Mouse (Mus musculus) mouse trophoblast stem cell (cell line): ENCODE measurements around the gene Spats1.
"Not testable (repeated sequence)": the region's sequence is repeated elsewhere in the genome, so short reads cannot be mapped to it uniquely, and the experiment has no call there.

Source experiments
- in situ Hi-C, 2 experiments: fragments of 300-500 bp; cut with MseI, MboI; formaldehyde crosslinking; loops; 2 replicates in 1 of 2; 3 replicates in 1 of 2; pipeline ENCODE4 v1.15.1; 2025

Gene Spats1

DNA sequence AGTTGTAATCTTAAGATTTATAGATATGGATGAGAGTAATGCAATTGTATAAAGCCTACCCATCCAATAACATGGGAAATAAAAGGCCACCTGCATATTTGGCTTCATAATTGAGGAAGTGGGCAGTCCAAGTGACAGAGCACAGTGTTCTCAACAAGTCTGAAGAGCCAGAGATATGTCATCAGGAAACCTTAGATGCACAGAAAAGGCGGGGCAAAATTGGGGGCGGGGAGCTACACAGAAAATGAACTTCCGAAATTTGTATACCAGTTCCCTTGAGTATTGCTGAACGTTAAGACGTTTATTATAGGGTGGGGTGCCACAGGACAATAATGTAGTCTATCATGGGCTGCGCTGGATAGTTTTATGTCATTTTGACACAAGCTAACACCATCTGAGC, 25.1 kb downstream of the Spats1 start:
- in situ Hi-C loops = no loop called here

DNA sequence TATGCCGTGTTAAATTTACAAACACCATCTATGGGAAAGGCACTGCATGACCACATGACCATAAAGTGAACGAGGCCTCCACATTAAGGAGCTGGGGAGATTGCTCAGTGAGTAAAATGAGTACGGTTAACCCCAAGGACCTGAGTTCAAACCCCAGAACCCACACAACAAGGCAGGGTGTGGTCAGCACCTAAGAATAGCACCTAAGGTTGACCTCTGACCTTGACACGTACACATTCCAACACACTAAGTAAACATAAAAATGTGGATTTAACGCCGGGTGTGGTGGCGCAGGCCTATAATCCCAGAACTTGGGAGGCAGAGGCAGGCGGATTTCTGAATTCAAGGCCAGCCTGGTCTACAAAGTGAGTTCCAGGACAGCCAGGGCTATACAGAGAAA, 25.6 kb downstream of the Spats1 start:
- in situ Hi-C loops = no loop called here

DNA sequence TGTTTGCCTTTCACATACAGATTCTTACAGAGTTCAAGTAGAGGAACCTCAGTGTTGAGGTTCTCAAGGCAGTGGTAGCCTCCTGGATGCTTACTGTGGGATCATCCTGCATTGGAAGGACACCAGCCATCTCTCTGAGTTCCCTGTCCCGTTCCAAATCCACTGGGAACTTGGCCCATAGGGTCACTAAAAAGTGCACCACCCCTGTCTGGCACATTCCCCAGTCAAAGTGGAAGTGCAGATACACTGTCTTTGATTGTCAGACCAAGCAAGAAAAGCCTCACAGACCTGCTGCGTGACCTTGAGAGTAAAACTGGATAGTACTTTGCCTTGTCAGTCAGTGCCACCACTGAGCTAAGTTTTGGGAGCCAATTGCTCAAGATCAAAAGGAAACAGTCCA, 28.2 kb downstream of the Spats1 start:
- in situ Hi-C loops = no loop called here

DNA sequence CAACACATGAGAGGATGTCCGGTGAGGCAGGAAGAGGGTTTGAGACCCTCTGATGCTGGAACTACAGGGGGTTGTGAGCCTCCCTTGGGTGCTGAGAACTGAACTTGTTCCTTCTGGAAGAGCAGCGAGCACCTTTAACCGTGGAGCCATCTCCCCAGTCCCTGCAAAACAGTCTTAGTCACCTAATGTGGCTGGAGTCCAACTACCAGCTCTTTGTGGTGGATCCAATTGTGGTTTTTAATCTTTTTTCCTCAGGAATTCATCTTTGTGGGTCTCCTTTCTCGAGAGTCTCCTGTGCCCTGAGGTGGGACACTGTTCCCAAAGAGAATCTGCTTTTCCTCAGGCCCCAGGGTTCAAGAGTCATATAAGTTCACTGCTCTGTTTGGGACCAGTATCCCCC, 29.3 kb downstream of the Spats1 start:
- in situ Hi-C loops = no loop called here

DNA sequence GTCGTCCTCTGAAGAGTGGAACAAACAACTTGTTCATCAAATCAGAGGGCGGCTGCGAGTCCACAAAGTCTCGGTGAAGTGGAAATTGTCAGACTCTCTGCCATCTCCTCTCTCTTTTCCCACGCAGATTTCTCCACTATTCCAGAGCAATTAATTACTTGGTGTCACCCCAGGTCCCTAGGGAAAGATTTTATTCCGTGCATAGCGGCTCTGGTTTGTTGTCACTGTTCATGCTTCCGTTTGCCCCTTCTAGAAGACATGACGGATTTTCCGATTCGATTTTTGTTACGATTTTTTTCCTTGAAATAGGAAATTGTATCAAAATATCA, 41.0 kb downstream of the Spats1 start:
- in situ Hi-C loops = no loop called here

DNA sequence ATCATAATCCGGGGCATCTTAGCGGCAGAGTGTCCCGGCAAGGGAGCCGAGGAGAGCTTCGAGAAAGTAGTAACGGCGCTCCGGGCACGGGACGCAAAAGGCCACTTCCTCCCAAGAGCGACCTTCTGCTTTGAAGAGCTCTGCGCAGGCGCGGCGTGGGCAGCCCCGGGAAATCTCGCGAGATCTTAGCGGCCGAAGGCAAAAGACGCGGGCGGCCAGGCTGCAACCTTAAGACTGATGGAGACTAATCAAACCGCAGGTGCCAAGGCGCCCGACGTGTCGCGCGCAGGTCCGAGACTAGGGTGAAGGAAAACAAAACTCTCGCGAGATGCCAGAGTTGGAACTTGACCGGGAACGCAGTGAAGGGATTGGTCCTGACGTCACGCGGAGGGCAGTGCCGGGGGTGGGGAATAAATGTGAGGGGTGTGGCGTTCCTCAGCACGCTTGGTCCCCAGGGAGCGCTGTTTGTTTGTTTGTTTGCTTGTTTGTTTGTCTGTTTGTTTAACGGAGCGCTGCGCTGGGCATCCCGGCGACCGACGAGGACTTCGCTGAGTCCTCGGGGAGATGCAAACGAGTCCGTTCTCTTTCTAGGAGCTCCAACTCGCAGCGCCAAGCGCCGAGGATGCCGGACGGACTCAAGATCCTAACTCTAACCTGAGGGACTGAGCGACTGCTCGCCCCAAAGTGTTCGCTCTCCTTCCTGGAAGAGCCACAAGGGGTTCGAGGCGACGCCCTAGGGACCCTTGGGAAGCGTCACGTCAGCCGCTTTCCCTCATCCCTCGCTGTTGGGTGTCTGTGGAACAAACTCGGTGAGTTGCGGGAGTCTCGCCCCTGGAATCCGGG, 41.6 kb downstream of the Spats1 start, which contains the start of gene Cdc5l:
TSS of gene Cdc5l (minus strand) at position 319 of the 843 bp plus-strand sequence.
- in situ Hi-C loops = no loop called here

DNA sequence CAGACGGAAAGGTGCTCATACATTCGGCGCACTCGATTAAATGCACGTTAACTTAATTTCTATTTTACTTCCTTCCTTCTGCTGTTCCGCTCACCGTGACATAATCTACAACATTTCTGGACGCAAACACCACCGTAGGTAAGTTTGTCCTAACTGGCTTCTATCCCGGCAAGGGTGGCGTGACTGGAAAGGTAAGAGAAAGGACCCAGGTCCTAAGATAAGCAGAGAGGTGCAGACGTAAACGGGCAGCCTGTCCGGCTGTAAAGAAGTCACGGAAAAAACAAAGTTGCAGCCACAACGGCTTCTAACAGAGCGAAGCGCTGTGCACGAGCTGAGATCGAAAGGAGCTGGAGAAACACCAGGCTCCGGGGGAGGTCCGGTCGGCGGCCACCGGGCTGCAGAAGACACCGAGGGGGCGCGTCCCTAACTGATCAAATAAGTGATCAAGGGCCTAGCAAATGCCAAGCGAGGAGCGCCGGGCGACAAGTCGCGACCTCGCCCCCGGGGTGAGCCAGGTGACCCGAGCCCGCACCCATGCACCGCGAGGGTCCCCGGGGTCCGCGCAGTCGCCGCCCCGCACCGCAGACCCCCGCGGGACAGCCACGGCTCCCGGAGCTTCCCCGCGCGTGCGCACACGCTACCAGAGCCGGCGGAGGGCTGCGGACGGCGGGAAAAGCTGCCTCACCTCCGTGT, 42.4 kb downstream of the Spats1 start:
- in situ Hi-C loops = no loop called here

DNA sequence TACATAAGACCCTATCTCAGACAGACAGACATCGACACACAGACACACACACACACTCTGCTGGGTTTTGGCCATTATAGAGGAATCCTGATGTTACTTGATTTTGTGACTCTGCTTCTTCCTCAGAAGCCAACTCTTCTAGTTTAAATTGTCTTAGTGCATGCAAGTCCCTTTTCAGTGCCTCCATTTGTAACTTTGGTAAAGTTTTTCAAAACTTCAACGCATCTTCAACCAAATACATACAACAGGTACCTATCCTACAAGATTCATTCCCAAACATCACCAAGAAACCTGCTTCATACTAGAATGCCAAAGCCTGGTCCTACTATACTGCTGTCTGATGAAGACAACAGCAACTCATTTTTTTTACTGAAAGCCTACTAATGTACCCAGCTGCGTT, 43.2 kb downstream of the Spats1 start:
- in situ Hi-C loops = no loop called here

DNA sequence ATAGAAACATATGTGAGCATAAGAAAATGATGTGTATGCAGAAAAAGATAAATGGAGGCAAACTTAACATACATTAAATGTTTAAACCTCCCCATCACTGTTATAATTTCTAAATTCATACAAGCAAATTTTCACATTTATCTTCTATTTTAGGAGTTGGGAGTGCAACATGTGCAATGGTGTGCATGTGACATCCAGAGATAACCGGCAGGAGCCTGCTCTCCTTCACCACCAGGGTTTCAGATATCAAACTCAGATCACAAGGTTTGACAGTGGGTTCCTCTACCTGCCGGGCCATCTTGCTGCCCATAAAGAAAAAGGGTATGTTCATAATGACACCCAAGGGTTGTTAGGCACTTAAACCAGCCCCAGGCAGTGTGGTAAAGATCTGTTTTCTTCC, 57.8 kb downstream of the Spats1 start:
- in situ Hi-C loops = no loop called here

DNA sequence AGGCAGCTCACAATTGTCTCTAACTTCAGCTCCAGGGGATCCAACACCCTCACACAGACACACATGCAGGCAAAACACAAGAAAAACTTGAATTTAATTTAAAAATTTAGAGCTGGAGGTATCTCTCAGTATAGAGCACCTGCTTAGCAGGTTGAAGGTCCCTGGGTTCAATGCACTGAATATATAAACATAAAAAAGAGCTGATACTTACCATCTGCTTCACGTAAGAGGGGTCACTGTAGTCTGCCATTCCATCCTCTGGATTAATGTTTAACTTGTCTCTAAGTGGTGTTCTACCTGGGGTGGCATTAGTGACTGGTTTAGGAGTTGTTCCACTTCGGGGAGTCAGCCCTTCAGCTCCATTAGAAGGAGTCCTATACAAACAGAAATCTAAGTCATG, 63.6 kb downstream of the Spats1 start:
- in situ Hi-C loops = not testable (repeated sequence)

DNA sequence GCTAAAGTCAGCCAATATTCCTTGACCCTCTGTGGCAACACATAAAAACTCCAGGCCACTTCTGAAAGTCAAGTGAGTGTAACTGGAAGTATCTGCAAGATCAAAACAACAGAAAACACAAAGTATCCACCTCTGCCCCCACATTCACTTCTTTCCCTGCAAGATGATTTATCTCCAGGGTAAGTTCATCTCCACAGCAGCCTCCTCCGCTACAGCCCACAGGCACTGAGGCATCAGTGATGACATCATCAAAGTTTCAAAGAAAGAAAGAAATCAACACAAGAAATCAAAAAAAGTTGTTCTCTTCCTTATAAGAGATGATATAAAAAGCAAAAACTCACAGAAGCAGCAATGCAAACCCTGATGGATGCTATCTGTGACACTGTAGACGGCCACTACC, 66.5 kb downstream of the Spats1 start:
- in situ Hi-C loops = no loop called here

DNA sequence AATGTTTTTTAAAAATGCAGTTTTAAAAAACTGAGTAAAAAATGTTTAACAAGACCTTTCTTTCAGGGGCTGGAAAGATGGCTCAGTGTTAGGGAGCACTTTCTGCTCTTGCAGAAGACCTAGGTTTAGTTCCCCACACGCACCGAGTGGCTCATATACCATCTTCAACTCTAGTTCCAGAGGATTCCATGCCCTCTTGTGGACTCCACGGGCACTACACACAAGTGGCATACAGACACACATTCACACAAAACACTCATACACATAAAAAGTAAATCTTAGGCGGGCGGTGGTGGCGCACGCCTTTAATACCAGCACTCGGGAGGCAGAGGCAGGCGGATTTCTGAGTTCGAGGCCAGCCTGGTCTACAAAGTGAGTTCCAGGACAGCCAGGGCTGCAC, 68.9 kb downstream of the Spats1 start:
- in situ Hi-C loops = no loop called here

DNA sequence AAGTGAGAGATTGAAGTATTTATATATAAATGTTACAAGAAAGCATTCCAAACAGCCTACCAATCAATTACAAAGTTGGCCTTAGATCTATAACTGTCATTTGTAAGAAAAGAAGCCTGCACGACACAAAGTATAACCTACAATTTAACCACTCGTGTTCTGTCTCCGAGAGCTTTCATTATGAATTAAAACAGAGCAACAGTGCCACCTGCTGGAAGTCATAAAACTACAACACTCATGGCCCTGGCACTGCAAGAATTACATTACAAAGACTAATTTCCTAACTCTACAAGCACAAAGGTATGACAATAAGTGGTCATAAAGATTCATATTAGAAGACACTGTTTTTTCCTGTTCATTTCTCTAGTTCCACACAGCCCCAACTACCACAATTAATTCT, 72.0 kb downstream of the Spats1 start:
- in situ Hi-C loops = no loop called here

DNA sequence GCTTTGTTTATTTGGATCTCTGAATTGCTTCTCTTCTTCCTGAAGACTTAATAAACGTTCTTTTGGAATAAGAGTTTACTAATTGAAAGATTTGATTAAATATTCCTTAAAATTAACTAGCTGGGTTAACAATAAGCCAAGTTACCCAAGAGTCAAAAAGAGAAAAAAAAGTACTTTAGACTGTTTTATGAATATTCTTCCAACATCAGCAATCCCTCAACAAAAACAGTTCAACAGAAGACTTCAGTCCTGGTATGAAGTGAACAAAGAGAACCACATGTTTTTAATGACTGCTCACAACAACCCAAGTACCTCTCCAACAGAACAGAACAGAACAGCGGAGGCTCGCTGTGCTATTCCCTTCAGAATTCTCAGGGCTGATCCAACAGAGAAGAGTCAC, 72.6 kb downstream of the Spats1 start:
- in situ Hi-C loops = no loop called here

DNA sequence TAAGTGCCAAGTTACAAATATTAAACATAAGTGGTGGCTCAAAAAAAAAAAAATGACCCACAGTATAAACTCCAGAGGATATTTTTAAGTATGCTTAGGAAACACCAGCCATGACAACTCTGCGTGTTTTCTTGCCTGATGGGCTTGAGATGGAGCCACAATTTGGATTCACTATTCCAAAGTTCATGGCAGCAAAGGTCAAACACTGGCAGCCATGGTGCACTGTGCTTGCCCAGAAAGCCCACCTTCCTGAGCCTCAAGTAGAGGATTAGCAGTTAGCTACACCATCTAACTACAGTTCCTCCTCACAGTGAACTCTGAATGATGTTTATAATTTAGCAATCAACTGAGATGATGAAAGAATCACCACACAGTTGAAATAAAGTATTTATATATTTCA, 73.1 kb downstream of the Spats1 start:
- in situ Hi-C loops = no loop called here

DNA sequence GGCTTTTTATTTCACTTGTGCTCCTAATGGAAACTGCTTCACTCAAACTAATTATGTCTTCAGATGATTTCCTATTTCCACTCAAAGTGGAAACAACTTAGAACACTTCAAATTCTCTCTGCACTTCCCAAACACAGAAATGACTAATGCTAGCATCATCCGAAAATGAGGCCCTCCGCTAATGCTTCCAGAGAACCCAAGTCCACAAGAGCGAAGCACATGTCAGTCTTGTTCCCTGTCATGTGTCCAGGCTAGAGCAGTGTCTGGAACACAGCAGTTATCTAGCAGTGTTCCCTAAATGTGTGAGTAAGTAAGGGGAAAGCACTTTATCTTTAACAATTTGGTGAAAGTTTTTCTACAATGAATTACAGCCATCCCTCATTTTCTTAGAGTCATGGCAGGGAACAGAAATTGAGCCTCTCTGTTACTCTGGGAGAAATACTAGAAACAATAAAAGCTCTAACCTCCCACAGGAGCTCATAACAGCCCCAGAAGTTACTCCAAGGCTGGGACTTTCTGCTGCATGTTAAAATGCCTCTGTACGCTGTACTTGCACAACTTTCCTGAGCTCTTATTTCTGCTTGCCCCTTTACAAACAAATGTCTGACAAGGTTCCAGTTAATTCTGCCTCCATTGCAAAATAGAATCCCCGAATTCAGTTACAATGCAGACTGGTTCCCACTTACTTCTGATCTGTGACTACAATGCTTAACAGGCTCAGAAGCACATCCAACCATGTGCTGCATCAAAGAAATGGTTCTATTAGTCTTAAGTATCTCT, 73.9 kb downstream of the Spats1 start:
- in situ Hi-C loops = no loop called here

DNA sequence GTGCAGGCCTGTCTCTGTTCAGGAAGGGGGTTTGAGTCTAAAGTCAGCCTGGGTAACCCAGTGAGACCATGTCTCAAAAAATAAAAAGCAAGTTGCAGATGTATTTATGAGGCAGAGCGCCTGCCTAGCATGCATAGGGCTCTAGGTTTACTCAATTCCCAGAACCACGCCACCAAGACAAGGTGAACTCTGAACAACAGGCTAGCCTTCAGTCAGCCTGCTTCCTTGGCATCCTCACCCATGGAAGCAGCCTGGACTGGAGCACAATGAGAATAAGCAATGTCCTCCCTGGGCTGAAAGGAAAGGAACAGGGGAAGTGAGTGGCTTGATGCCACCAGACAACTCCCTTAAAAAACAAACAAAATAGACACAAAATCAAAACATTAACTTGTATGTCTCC, 77.2 kb downstream of the Spats1 start:
- in situ Hi-C loops = no loop called here

DNA sequence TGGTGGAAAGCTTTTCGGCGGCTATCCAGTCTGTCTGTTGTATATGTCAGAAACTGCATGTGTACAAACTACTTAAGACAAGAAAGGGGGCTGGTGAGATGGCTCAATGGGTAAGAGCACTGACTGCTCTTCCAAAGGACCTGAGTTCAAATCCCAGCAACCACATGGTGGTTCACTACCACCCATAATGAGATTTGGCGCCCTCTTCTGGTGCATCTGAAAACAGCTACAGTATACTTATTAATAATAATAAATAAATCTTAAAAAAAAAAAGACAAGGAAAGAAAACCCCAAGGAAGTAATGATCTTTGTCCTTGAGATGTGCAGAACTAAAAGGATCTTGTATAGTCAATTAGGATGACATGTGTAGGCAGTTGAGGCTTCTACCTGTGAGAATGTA, 77.7 kb downstream of the Spats1 start:
- in situ Hi-C loops = no loop called here

DNA sequence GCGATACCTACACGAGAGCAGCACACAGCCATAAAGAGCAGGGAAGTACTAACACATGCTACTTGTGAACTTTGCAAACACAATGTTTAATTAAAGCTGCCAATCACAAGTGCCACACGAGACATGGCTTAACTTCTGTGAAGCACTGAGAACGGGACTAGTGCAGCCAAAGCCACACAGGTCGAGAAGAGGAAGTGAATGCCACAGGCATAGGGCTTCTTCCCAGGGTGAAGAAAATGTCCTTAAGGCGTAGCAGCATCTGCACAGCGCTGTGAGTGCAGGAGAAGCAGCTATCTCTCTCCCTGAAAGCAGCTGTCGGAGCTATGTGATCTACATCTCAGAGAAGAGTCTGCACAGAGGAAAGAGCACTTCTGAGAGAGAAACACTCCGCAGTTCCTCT, 80.6 kb downstream of the Spats1 start:
- in situ Hi-C loops = no loop called here

DNA sequence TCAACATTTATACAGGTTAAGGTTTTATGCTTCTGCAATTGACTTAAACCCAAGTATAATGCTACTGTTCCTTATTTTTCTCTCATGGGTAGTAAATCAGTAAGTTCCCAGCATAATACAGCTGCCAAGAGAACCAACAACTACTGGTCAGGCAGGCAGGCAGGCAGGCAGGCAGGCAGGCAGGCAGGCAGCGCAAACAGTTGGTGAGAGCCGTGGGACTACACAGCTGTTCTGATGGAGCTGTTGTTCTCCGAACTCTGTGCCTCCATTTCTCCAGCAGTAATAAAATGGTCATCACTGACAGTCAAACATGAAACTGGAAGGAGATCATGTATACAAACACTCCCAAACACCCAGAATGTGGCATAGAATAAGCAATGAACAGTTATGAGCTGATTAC, 81.5 kb downstream of the Spats1 start:
- in situ Hi-C loops = no loop called here
